Mouse (Mus musculus) MEL (cell line): ENCODE measurements around the gene Zdhhc9.

Experiments
- CHD1 ChIP-seq: IDR thresholded peaks from 2 replicates; pipeline ENCODE4 v1.6.1; 2012; ENCODE audit warnings: low read depth, mild to moderate bottlenecking, inconsistent platforms, low read length, improper control_type of control experiment
- CTCF ChIP-seq, 3 experiments: IDR thresholded peaks in 2 of 3; conservative IDR thresholded peaks in 1 of 3; 2 replicates each; pipeline ENCODE4 v1.5.1; 2011 to 2012; ENCODE audit warnings: low read length in 3 of 3, low read depth in 2 of 3, mild to moderate bottlenecking in 2 of 3, improper control_type of control experiment in 1 of 3, inconsistent platforms in 1 of 3, mixed read lengths in 1 of 3, moderate library complexity in 1 of 3; ENCODE audit not compliant: control insufficient read depth in 1 of 3, insufficient read depth in 1 of 3, poor library complexity in 1 of 3, severe bottlenecking in 1 of 3
- EP300 ChIP-seq, 2 experiments: IDR thresholded peaks; 2 replicates each; pipeline ENCODE4 v1.6.1; 2011; ENCODE audit warnings: improper control_type of control experiment in 2 of 2, low read length in 2 of 2, low read depth in 1 of 2, mild to moderate bottlenecking in 1 of 2
- NELFE ChIP-seq: IDR thresholded peaks from 2 replicates; pipeline ENCODE4 v1.6.1; 2011; ENCODE audit warnings: low read depth, low read length, improper control_type of control experiment
- TAL1 ChIP-seq: IDR thresholded peaks from 2 replicates; pipeline ENCODE4 v1.6.1; 2012; ENCODE audit warnings: mild to moderate bottlenecking, inconsistent platforms, low read length, moderate library complexity, mixed read lengths

DNA sequence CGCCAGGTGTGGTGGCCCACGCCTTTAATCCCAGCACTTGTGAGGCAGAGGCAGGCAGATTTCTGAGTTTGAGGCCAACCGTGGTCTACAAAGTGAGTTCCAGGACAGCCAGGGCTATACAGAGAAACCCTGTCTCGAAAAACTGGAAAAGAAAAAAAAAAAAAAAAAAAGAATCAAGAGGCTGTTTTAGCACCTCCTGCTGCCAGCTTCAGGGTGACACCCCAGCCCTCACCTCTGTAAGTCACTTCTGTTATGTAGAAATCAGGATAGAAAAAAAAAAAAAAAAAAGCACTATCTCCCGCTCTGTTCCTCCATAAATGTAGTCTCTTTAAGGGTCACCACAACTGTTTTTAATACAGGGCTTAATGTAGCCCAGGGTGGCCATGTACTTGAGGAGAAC lies 10.8 kb upstream of the Zdhhc9 start:
- TF ChIP-seq NELFE (no peak), CHD1 (no peak), TAL1 (no peak), CTCF (IDR thresholded peaks at IDR 0.05 in 2 of 3, conservative IDR thresholded peaks at IDR 0.05 in 1 of 3; ENCODE audit: control insufficient read depth in 1 of 3, insufficient read depth in 1 of 3, low read depth in 2 of 3, low read length in 3 of 3, poor library complexity in 1 of 3, severe bottlenecking in 1 of 3) (no peak), EP300 (IDR thresholded peaks at IDR 0.05; ENCODE audit: low read depth in 1 of 2, low read length in 2 of 2) (no peak)
